Mouse (Mus musculus): ENCODE measurements around the gene Grin3a. TPM values are rescaled to one million over a fixed set of nuclear protein-coding genes. Genes with fewer than 3 reads are reported as not detected.

The Grin3a gene
- polyA plus RNA-seq (2015; fragmentation: Nextera tagmentation; extraction: Ambion mirVana) = 0.68 and 1.0 TPM in 2 replicates

GRCm38 (mm10) chr4:49845612-49845985 lies at the start of gene Grin3a:
Grin3a (minus strand) TSS chr4:49845744.
- Histone ChIP-seq H3K36me3 (no peaks in the 10 kb centered on the region), H3K27me3 (replicated peaks) (peaks cover 32% of the 10 kb centered on the region), H3K27ac (no peak within 1 kb of the TSS), H3K4me2 (replicated peaks) (peak within 1 kb of the TSS; percentile 97), H3K4me3 (replicated peaks) (peak within 1 kb of the TSS; percentile 48), H3K9ac (peak within 1 kb of the TSS; percentile 34; the same call in 1 of the 2 replicates), H3K9me3 (no peaks in the 10 kb centered on the region), H3K4me1 (replicated peaks) (peaks cover 13% of the 10 kb centered on the region)
- WGBS = under 1% methylated on average over 25 of the region's 25 CpGs
- ATAC-seq = peak; percentile 89

- Histone ChIP-seq H3K9ac (no peak overlapping the region), H3K9me3 (no peaks in the 10 kb centered on the region), H3K4me1 (replicated peaks) (no peaks in the 10 kb centered on the region), H3K4me2 (replicated peaks) (no peak overlapping the region), H3K4me3 (replicated peaks) (no peak overlapping the region), H3K27ac (no peak overlapping the region), H3K36me3 (no peaks in the 10 kb centered on the region), H3K27me3 (replicated peaks) (no peaks in the 10 kb centered on the region)
- WGBS = 29% methylated on average over 4 of the region's 4 CpGs
- no peak for ATAC-seq
Measured at GRCm38 (mm10) chr4:49891835-49892301, 46.3 kb upstream of the Grin3a start.

- Histone ChIP-seq H3K27me3 (replicated peaks) (no peaks in the 10 kb centered on the region), H3K9ac (no peak overlapping the region), H3K4me1 (replicated peaks) (no peaks in the 10 kb centered on the region), H3K4me2 (replicated peaks) (no peak overlapping the region), H3K36me3 (no peaks in the 10 kb centered on the region), H3K9me3 (no peaks in the 10 kb centered on the region), H3K4me3 (replicated peaks) (no peak overlapping the region), H3K27ac (no peak overlapping the region)
- 48% methylated on average over 3 of the region's 3 CpGs for WGBS
- no peak for ATAC-seq
Measured at GRCm38 (mm10) chr4:49877084-49877483, 31.5 kb upstream of the Grin3a start.

- Histone ChIP-seq H3K9me3 (no peaks in the 10 kb centered on the region), H3K4me1 (replicated peaks) (no peaks in the 10 kb centered on the region), H3K4me2 (replicated peaks) (no peak overlapping the region), H3K9ac (no peak overlapping the region), H3K4me3 (replicated peaks) (no peak overlapping the region), H3K27ac (no peak overlapping the region), H3K27me3 (replicated peaks) (no peaks in the 10 kb centered on the region), H3K36me3 (no peaks in the 10 kb centered on the region)
- no peak for ATAC-seq
- 83% methylated on average over 2 of the region's 2 CpGs for WGBS
Measured at GRCm38 (mm10) chr4:49860611-49861010, 15.1 kb upstream of the Grin3a start.

GRCm38 (mm10) chr4:49844828-49845611 lies 524 bp downstream of the Grin3a start:
- peak overlapping the region; percentile 34; the same call in 1 of the 2 replicates for H3K9ac ChIP-seq
- H3K27ac ChIP-seq = no peak overlapping the region
- peak overlapping the region; percentile 97 for H3K4me2 ChIP-seq (replicated peaks)
- no peaks in the 10 kb centered on the region for H3K36me3 ChIP-seq
- peak overlapping the region; percentile 48 for H3K4me3 ChIP-seq (replicated peaks)
- WGBS = under 1% methylated on average over 63 of the region's 63 CpGs
- peaks cover 13% of the 10 kb centered on the region for H3K4me1 ChIP-seq (replicated peaks)
- peak; percentile 60 for ATAC-seq
- H3K27me3 ChIP-seq (replicated peaks) = peaks cover 32% of the 10 kb centered on the region
- H3K9me3 ChIP-seq = no peaks in the 10 kb centered on the region

GRCm38 (mm10) chr4:49844274-49844827 lies 1.2 kb downstream of the Grin3a start:
- Histone ChIP-seq H3K9ac (no peak overlapping the region), H3K27me3 (replicated peaks) (peaks cover 32% of the 10 kb centered on the region), H3K36me3 (no peaks in the 10 kb centered on the region), H3K4me1 (replicated peaks) (peaks cover 13% of the 10 kb centered on the region), H3K27ac (no peak overlapping the region), H3K4me3 (replicated peaks) (peak overlapping the region; percentile 48), H3K9me3 (no peaks in the 10 kb centered on the region), H3K4me2 (replicated peaks) (peak overlapping the region; percentile 97)
- ATAC-seq = no peak
- 3% methylated on average over 33 of the region's 33 CpGs for WGBS

- H3K4me1 ChIP-seq (replicated peaks) = peaks cover 13% of the 10 kb centered on the region
- no peak overlapping the region; the same call in 1 of the 2 replicates for H3K4me2 ChIP-seq (replicated peaks)
- no peaks in the 10 kb centered on the region for H3K36me3 ChIP-seq
- no peaks in the 10 kb centered on the region for H3K9me3 ChIP-seq
- H3K27me3 ChIP-seq (replicated peaks) = peaks cover 32% of the 10 kb centered on the region
- H3K27ac ChIP-seq = no peak overlapping the region
- H3K4me3 ChIP-seq (replicated peaks) = peak overlapping the region; percentile 48; the same call in 1 of the 2 replicates
- H3K9ac ChIP-seq = no peak overlapping the region
- 16% methylated on average over 6 of the region's 6 CpGs for WGBS
- ATAC-seq = no peak
Measured at GRCm38 (mm10) chr4:49843787-49844186, 1.8 kb downstream of the Grin3a start.

GRCm38 (mm10) chr4:49832035-49832434 lies 13.5 kb downstream of the Grin3a start:
- Histone ChIP-seq H3K4me3 (replicated peaks) (no peak overlapping the region), H3K4me2 (replicated peaks) (no peak overlapping the region)
- no peak for ATAC-seq

GRCm38 (mm10) chr4:49813852-49814251 lies 31.7 kb downstream of the Grin3a start:
- Histone ChIP-seq H3K9ac (no peak overlapping the region), H3K36me3 (no peaks in the 10 kb centered on the region), H3K4me2 (replicated peaks) (no peak overlapping the region), H3K27ac (no peak overlapping the region), H3K9me3 (no peaks in the 10 kb centered on the region), H3K4me1 (replicated peaks) (no peaks in the 10 kb centered on the region), H3K4me3 (replicated peaks) (no peak overlapping the region), H3K27me3 (replicated peaks) (no peaks in the 10 kb centered on the region)
- no peak for ATAC-seq
- WGBS = 80% methylated on average over 3 of the region's 3 CpGs

More at GRCm38 (mm10) chr4:49832035-49832434, 13.5 kb downstream of the Grin3a start:
- H3K4me1 ChIP-seq (replicated peaks) = no peaks in the 10 kb centered on the region
- H3K27me3 ChIP-seq (replicated peaks) = no peaks in the 10 kb centered on the region
- no peak overlapping the region for H3K27ac ChIP-seq
- H3K9ac ChIP-seq = no peak overlapping the region
- H3K9me3 ChIP-seq = no peaks in the 10 kb centered on the region
- no peaks in the 10 kb centered on the region for H3K36me3 ChIP-seq

GRCm38 (mm10) chr4:49806791-49807190 lies 38.8 kb downstream of the Grin3a start:
- Histone ChIP-seq H3K9ac (no peak overlapping the region), H3K4me2 (replicated peaks) (no peak overlapping the region), H3K9me3 (no peaks in the 10 kb centered on the region), H3K4me1 (replicated peaks) (no peaks in the 10 kb centered on the region), H3K4me3 (replicated peaks) (no peak overlapping the region), H3K27me3 (replicated peaks) (no peaks in the 10 kb centered on the region), H3K36me3 (no peaks in the 10 kb centered on the region), H3K27ac (no peak overlapping the region)
- ATAC-seq = no peak

- Histone ChIP-seq H3K4me1 (replicated peaks) (no peaks in the 10 kb centered on the region), H3K9ac (no peak overlapping the region), H3K27me3 (replicated peaks) (no peaks in the 10 kb centered on the region), H3K9me3 (no peaks in the 10 kb centered on the region), H3K36me3 (no peaks in the 10 kb centered on the region), H3K27ac (no peak overlapping the region), H3K4me2 (replicated peaks) (no peak overlapping the region), H3K4me3 (replicated peaks) (no peak overlapping the region)
- WGBS = 88% methylated on average over 2 of the region's 2 CpGs
- ATAC-seq = no peak
Measured at GRCm38 (mm10) chr4:49799338-49799737, 46.2 kb downstream of the Grin3a start.

- no peak for ATAC-seq
- no peaks in the 10 kb centered on the region for H3K4me1 ChIP-seq (replicated peaks)
- no peak overlapping the region for H3K4me3 ChIP-seq (replicated peaks)
- H3K36me3 ChIP-seq = no peaks in the 10 kb centered on the region
- no peaks in the 10 kb centered on the region for H3K9me3 ChIP-seq
- WGBS = 72% methylated on average over 2 of the region's 2 CpGs
- H3K9ac ChIP-seq = no peak overlapping the region
- no peak overlapping the region for H3K27ac ChIP-seq
- no peak overlapping the region for H3K4me2 ChIP-seq (replicated peaks)
- H3K27me3 ChIP-seq (replicated peaks) = no peaks in the 10 kb centered on the region
Measured at GRCm38 (mm10) chr4:49788971-49789370, 56.6 kb downstream of the Grin3a start.

- no peak overlapping the region for H3K9ac ChIP-seq
- no peak overlapping the region for H3K27ac ChIP-seq
- no peaks in the 10 kb centered on the region for H3K4me1 ChIP-seq (replicated peaks)
- H3K9me3 ChIP-seq = no peaks in the 10 kb centered on the region
- no peak overlapping the region for H3K4me2 ChIP-seq (replicated peaks)
- no peaks in the 10 kb centered on the region for H3K36me3 ChIP-seq
- H3K27me3 ChIP-seq (replicated peaks) = no peaks in the 10 kb centered on the region
- WGBS = 81% methylated on average over 5 of the region's 5 CpGs
- no peak for ATAC-seq
- H3K4me3 ChIP-seq (replicated peaks) = no peak overlapping the region
Measured at GRCm38 (mm10) chr4:49742847-49743246, 102.7 kb downstream of the Grin3a start.

Measured in intestine, embryonic 15.5 days (tissue).